Mouse (Mus musculus): ENCODE results near the gene Rad51b. TPM values are rescaled to one million over a fixed set of nuclear protein-coding genes. Genes with fewer than 3 reads are reported as not detected.
A peak's percentile ranks its signal among the peaks of the same experiment; 100 is the strongest.

Gene Rad51b
- polyA plus RNA-seq, 1 experiment from 2014 or later, result 5.1 TPM

- no peak for DNase-seq (ENCODE audit: low read depth, low spot score)
- in situ Hi-C loops (cut with MboI; ENCODE audit: low pct_unique_long_range_greater_than_20kb), result no loop called here
- ATAC-seq, result no peak
- no peak for TF ChIP-seq CTCF (IDR thresholded peaks at IDR 0.05)
- H3K27me3 ChIP-seq, result no peaks in the 10 kb centered on the region
- CTCF ChIA-PET, result no interaction called here
- POLR2A ChIA-PET, result no interaction called here
These were observed 152.8 kb downstream of the Rad51b start for GRCm38 (mm10) chr12:79449817-79450411.

- DNase-seq (ENCODE audit: low read depth, low spot score) (no peak), ATAC-seq (no peak)
- ChIA-PET POLR2A (no interaction called here), CTCF (no interaction called here)
- no peak for TF ChIP-seq CTCF (IDR thresholded peaks at IDR 0.05)
- no peaks in the 10 kb centered on the region for H3K27me3 ChIP-seq
- in situ Hi-C loops (cut with MboI; ENCODE audit: low pct_unique_long_range_greater_than_20kb), result no loop called here
These were observed 155.8 kb downstream of the Rad51b start for GRCm38 (mm10) chr12:79452882-79453281.

DNA sequence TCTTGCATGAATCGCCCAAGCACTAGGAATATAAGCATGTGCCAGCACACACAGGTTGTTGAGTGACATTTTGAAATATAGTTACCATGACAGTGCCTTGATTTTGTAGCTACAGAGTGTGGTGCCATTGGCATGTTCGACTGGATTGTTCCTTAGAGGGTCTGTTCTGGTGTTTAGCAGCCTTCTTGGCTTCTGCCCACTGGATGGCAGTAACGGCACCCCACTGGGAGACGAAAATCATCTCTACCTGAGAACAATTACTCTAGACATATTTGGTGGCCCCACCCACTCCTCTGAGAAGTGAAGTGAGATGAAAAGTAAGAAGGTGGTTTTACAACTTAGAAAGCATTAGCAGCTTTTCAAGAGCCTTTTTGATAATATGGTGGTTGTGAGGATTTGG lies 156.9 kb downstream of the Rad51b start:
- ATAC-seq (no peak), DNase-seq (ENCODE audit: low read depth, low spot score) (no peak)
- H3K27me3 ChIP-seq, result no peaks in the 10 kb centered on the region
- ChIA-PET POLR2A (no interaction called here), CTCF (no interaction called here)
- in situ Hi-C loops (cut with MboI; ENCODE audit: low pct_unique_long_range_greater_than_20kb), result no loop called here
- peak; percentile 32 for TF ChIP-seq CTCF (IDR thresholded peaks at IDR 0.05)

- in situ Hi-C loops (cut with MboI; ENCODE audit: low pct_unique_long_range_greater_than_20kb), result no loop called here
- DNase-seq (ENCODE audit: low read depth, low spot score) (no peak), ATAC-seq (no peak)
- H3K27me3 ChIP-seq, result no peaks in the 10 kb centered on the region
- ChIA-PET POLR2A (no interaction called here), CTCF (interaction anchor here (1.2 kb wide), 1 partner anchor 13 kb away, joined by 3 read pairs; no protein-coding TSS in a partner anchor)
- no peak for TF ChIP-seq CTCF (IDR thresholded peaks at IDR 0.05)
These were observed 158.2 kb downstream of the Rad51b start for GRCm38 (mm10) chr12:79455061-79455847.

DNA sequence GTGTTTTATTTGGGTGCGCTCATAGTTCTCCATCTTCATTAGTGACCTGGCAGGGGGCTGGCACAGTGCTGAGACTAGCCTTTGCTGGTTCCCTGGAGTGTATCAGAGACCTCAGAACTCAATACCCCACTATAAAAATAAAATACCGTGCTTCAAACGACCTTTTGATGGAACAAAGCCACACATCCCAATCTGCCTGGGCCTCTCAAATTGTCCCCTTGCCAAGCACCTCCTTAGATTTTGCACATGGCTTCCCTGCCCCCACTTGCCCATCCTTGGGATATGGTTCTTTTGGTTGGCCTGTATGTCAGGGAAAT lies 158.7 kb downstream of the Rad51b start:
- DNase-seq (ENCODE audit: low read depth, low spot score) (no peak), ATAC-seq (no peak)
- ChIA-PET POLR2A (no interaction called here), CTCF (interaction anchor here (1.2 kb wide), 1 partner anchor 13 kb away, joined by 3 read pairs; no protein-coding TSS in a partner anchor)
- H3K27me3 ChIP-seq, result no peaks in the 10 kb centered on the region
- TF ChIP-seq CTCF (IDR thresholded peaks at IDR 0.05), result no peak
- in situ Hi-C loops (cut with MboI; ENCODE audit: low pct_unique_long_range_greater_than_20kb), result no loop called here

DNA sequence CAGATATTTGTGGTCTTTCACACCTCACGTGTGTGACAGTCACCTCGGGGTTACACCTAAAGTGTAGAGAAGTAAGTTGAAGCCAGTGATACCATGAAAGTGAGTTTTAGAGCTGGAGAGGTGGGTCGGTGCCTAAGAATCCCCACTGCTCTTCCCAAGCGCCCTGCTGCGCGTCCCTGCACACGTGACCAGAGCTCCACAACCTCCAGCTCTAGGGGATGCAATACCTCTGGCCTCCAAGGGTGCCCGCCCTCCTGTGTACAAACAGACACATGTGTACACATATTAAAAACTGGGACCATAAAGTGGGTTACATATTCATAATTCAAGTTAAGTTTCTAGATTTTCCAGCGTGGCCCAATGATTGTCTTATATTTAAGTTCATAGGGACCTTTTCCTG lies 159.2 kb downstream of the Rad51b start:
- ATAC-seq, result no peak

GRCm38 (mm10) chr12:79463371-79463770 lies 166.3 kb downstream of the Rad51b start:
- no peak for TF ChIP-seq CTCF (IDR thresholded peaks at IDR 0.05)
- ChIA-PET CTCF (no interaction called here), POLR2A (no interaction called here)
- in situ Hi-C loops (cut with MboI; ENCODE audit: low pct_unique_long_range_greater_than_20kb), result no loop called here
- H3K27me3 ChIP-seq, result no peaks in the 10 kb centered on the region
- no peak for ATAC-seq
- DNase-seq (ENCODE audit: low read depth, low spot score), result no peak

More for the DNA sequence above, 159.2 kb downstream of the Rad51b start:
- in situ Hi-C loops (cut with MboI; ENCODE audit: low pct_unique_long_range_greater_than_20kb), result no loop called here
- no peak for TF ChIP-seq CTCF (IDR thresholded peaks at IDR 0.05)
- CTCF ChIA-PET, result interaction anchor here (1.2 to 1.5 kb wide), 2 partner anchors 10 to 12 kb away, joined by 3 read pairs; no protein-coding TSS in a partner anchor
- no peaks in the 10 kb centered on the region for H3K27me3 ChIP-seq
- no peak for DNase-seq (ENCODE audit: low read depth, low spot score)
- POLR2A ChIA-PET, result no interaction called here

DNA sequence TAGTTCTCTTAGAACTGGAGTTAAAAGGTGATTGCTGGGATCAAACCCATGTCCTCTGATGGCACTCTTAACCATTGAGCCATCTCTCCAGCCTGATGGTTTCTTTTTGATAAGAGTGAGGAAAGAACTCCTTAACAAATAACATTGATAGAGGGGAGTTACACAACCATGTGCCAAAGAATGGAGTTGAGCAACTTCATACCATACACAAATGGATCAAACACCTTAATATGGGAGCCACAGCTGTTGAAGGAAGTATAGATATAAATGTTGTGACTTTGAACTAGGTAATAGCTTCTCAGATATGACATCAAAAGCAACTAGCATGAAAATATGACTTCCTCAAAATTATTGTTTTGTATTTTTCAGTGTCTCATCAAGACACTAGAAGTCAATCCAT lies 173.0 kb downstream of the Rad51b start:
- TF ChIP-seq CTCF (IDR thresholded peaks at IDR 0.05), result no peak
- no peak for ATAC-seq
- no peak for DNase-seq (ENCODE audit: low read depth, low spot score)
- H3K27me3 ChIP-seq, result no peaks in the 10 kb centered on the region
- in situ Hi-C loops (cut with MboI; ENCODE audit: low pct_unique_long_range_greater_than_20kb), result no loop called here
- POLR2A ChIA-PET, result no interaction called here
- CTCF ChIA-PET, result no interaction called here

DNA sequence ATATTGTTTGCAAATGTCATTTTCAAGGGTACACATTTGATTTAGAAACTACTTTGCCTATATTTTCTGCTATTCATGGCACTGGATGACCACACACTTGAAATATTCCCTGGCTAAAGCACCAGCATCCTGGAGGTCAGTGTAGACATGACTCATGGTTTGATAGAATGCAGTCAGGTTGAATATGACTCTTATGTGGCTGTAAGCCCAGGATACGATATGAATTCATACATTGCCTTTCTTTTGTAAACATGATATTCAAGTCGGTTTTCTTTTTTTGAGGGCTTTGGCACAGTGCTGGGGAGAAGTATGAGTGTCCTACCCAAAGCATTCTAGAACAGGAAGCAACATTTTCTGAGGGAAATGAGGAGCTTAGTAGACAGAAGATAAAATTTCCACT lies 174.8 kb downstream of the Rad51b start:
- DNase-seq (ENCODE audit: low read depth, low spot score) (peak; percentile 39), ATAC-seq (no peak)
- in situ Hi-C loops (cut with MboI; ENCODE audit: low pct_unique_long_range_greater_than_20kb), result no loop called here
- ChIA-PET CTCF (no interaction called here), POLR2A (no interaction called here)
- no peaks in the 10 kb centered on the region for H3K27me3 ChIP-seq
- TF ChIP-seq CTCF (IDR thresholded peaks at IDR 0.05), result no peak

- in situ Hi-C loops (cut with MboI; ENCODE audit: low pct_unique_long_range_greater_than_20kb), result no loop called here
- POLR2A ChIA-PET, result no interaction called here
- no peaks in the 10 kb centered on the region for H3K27me3 ChIP-seq
- no peak for ATAC-seq
- TF ChIP-seq CTCF (IDR thresholded peaks at IDR 0.05), result no peak
- no peak for DNase-seq (ENCODE audit: low read depth, low spot score)
- CTCF ChIA-PET, result interaction anchor here (0.8 kb wide), 1 partner anchor 19 kb away, joined by 3 read pairs; no protein-coding TSS in a partner anchor
These were observed 179.4 kb downstream of the Rad51b start for GRCm38 (mm10) chr12:79476413-79477046.

GRCm38 (mm10) chr12:79478816-79479215 lies 181.7 kb downstream of the Rad51b start:
- in situ Hi-C loops (cut with MboI; ENCODE audit: low pct_unique_long_range_greater_than_20kb), result no loop called here
- ATAC-seq, result no peak
- H3K27me3 ChIP-seq, result no peaks in the 10 kb centered on the region
- CTCF ChIA-PET, result no interaction called here
- no peak for DNase-seq (ENCODE audit: low read depth, low spot score)
- POLR2A ChIA-PET, result no interaction called here
- no peak for TF ChIP-seq CTCF (IDR thresholded peaks at IDR 0.05)

Data from Patski (cell line).